Mouse (Mus musculus) right cerebral cortex, postnatal 25 days (tissue): Measurements from ENCODE around the gene Fgfr2.

Experiments used
- DNase-seq: peaks from one replicate; pipeline ENCODE4 v3.0.0; 2022

Gene Fgfr2

DNA sequence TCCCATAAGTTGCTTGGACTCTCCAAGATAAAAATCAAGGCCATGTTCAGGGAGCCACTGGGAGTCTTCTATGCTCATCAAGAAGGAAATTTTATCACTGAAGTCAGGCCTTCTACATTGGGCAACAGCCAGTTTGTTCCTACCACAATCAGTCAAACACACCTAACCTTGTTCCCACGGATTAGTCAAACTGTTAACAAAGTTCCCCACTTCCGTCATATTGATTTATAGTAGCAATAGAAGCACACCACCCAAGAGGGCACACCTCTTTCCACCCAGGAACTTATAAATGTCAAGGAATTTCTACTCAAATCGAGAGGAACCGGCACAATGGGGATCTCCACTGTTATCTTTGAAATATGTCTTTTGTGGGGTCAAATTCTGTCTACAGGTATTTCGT lies 2091.4 kb downstream of the Fgfr2 start, which contains the start of gene Dmbt1:
Gene Dmbt1, plus strand, starts transcription at position 299 of the 400 bp plus-strand sequence.
- DNase-seq: no peak

DNA sequence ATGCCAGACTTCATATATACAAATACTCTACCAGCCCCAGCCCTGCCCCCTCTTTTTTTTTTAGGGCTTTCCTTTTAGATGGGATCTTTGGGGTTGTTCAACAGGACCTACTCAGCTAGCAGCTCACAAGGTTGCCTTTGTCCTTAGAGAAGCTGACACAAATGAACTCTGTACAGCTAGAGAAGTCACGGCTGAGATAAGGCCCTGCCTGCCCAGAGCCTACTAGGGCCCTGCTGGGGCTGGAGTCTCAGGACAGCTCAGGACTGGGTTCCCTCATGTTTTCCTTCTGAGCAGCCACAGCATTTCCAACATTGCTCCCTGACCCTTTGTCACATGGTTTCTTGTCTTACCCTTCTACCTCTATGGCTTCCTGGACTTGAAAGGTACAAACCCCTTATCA lies 2095.6 kb downstream of the Fgfr2 start:
- no peak for DNase-seq

DNA sequence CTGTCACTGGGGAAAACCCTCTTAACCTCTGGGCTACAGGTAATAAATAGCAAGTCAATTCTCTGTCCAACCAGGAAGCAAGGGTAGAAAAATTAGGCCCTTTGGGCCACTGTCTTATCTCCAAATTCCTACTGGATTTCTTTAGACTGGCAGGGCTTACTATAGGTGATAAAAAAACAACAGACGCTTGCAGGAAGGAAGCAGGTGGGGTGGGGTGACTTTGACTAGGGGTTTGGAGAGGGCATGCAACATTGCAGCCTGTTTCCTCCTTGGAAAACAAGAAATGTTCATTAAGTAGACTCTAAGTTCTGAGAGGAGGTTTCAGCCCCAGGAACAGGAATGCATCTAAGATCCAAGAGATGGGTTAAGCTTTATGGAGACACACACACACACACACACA lies 2098.3 kb downstream of the Fgfr2 start:
- DNase-seq: no peak

DNA sequence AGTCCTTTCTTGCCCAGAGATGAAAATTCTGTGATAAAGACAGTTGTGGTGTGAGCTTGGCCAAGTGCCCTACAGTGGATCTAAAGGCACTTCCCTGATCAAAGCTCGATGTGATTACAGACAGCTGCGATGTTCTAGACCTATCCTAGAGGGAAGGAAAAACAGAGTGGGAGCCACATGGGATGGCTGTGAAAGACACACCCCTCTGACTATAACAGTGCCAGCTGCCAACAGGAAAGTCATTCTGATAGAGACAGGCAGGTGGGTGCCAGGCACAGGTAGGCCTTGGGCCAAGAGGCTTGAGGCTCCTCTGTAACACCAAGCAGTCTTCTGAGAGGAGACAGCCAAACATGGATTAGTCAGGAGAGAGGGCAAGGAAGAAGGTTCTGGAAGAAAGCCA lies 2104.0 kb downstream of the Fgfr2 start:
- no peak for DNase-seq

DNA sequence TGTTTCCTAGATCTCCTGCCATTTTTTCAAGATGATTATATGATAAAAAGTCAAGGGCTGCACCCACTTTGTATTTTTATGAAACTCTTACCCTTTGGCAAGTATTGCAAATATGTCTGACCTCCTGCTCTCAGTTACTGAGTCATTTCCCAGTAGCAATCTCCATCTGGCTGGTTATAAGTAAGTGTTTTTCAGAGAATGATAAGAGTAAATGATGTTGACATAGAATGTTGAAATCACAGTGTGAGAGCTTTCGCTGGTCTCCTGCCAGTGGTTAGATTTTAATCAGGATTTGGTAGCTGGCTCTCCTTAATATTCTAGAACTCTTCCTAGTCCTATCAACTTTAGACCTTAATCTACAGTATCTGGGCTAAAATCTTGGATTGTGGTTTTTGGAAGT lies 2111.2 kb downstream of the Fgfr2 start:
- no peak for DNase-seq

DNA sequence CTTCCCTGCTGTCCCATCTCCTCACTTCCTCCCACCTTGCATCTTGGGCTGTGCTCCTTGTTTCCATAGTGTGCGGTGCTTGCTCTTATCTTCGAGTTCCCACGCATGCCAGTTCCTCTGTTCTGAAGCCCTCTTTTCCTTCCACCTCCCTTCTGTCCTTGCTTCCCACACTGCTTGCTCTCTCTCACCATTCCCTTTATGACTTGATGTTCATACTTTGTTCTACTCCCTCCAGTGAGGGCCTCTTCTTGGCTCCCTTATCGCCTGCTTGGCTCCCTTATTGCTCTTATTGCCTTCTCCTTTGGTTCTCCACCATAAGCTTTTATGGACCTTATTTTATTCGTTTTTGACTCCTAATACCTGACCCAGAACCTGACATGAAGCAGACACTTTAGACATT lies 2114.0 kb downstream of the Fgfr2 start:
- DNase-seq: no peak

DNA sequence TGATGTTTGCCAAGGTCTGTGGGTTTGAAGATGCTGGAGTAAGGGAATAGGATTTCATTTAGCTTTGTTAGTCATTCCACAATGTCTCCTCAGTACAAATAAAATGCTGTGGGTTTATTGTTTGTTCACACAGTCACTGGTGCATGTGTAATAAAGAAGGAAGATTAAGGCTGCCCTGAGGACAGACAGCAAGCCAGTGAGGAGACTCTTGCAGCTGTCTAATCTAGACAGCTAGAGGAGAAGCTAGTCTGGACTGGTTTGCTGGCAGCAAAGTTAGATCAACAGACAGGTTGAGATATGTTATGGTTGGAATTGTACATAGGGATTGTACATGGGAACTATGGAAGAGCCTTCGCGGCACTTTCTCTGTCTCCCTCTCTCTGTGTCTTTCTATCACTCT lies 2115.9 kb downstream of the Fgfr2 start:
- no peak for DNase-seq

DNA sequence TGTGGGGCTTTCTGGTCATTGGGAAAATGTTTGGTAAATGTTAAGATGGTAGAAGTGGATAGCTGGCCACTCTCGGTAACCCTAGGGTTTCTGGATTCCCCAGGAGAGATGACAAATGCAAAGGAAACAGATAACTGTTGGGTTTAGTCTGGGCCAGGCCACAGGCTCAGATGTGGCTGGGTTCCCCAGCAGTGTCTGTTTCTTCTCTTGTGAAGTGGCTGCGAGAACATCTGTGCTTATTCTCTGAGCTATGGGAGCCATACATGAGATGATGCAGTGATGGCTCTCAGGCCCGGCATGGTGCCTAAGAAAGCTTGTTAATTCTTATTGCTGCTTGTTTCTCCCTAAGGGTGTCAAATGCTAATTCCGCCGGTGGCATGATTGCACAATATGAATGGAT lies 2119.1 kb downstream of the Fgfr2 start:
- no peak for DNase-seq

DNA sequence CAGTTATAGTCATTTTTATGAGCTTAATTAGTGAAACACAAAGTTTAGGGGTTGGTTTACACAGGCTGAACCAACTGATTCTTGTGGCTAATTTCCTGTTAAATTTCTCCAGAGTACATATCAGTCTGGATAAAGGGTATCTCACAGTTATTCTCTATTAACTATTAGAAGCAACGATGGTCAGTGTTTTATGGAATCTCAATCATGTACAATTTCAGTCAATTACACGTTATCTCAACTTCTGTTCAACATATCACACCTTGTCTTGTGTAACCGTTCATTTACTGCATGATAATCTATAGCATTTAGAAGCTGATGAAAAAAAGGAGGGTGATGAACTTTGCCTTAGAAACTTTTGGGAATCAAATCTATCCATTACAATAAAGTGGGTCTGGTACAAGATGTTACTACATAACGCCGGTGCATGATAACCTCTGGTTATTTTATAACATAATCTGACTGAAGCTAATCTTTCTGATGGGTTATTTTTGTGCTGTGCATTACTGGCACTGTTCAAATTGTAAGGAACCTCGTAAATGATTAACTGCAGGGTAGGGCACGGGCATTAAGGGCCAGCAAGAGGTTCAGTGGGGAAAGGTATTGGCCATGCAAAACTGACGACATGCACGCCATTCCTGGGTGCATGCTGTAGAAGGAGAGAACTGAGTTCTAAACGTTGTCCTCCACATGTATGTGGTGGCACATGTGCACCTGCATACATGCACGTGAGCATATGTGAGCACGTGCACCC lies 2121.0 kb downstream of the Fgfr2 start:
- DNase-seq: no peak

DNA sequence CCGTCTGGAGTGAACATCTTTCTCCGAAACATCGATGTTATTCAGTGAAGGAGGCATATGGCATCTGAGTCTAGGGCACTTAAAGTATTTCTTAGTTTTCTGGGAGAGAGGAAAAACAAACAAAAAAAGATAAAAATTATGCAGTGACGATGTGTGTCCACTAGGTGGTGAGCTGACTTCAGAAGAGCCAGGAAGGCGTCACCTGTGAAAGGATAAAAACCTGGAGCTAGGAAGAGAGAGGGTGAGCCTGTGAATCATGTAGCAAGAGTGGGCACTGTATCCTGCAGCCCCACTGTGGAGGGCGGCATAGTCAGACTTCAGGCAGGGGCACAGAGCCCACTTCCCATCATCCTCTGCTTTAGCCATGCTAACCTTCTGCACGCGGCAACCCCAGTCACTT lies 2129.2 kb downstream of the Fgfr2 start:
- no peak for DNase-seq

DNA sequence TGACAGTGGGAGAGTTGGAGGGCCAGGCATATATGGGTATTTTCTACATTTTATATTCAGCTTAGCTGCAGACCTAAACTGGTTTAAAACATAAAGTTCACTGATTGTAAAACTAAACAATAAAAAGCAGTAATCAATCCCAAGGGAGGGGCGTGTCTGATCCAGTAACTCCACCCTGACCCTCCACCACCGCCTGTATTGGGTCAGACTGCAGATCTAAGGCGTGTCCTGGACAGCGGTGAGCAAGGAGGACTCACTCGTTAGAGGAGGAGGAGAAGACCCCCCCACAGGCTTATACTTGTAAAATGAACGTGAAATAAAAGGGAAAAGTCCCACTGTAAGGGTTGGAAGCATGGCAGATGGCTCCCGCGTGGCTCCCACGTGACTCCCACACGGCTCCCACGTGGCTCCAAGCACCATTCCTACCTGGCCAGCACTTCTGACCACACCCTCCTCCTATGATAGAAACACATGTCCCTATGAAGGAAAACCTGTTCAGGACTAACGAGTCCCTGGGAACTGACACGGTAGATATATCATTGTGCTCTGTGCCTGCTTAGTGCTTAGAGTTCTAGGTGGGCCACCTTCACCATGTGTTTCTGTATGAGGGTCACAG lies 2131.9 kb downstream of the Fgfr2 start:
- DNase-seq: no peak

DNA sequence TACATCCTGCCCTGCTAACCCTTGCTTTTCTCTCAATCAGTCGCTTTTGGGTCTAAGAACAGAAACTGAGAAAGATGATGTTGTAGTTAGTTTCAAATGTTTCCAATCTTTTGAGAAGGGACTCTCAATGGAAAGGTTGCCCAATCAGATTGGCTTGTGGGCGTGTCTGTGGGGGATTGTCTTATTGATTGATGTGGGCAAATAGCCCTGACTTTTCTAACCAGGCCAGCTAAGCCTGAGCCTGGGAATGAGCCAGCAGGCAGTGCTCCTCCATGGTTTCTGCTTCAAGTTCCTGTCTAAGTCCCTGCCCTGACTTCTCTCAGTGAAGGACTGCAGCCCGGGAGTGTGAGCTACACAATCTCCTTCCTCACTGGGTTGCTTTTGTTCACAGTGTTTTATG lies 2133.8 kb downstream of the Fgfr2 start:
- no peak for DNase-seq

DNA sequence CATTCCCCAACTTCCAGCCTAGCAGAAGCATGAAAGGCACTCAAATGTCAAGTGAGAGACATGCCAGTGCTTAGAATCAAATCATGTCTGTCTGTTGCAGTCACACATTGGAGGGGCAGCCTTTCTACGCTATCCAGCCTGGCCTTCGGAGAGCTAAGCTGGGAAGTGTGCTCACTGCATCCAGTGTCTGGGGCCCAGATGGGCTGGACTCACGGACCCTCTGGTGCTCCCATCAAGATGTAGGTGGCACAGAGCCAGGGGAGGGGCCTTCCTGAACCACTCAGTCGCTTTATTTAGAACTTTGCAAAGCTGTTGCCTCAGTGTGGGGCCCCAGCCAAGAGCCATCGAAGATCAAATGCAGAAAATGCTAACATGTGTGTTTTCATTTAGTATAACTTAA lies 2135.0 kb downstream of the Fgfr2 start:
- no peak for DNase-seq

DNA sequence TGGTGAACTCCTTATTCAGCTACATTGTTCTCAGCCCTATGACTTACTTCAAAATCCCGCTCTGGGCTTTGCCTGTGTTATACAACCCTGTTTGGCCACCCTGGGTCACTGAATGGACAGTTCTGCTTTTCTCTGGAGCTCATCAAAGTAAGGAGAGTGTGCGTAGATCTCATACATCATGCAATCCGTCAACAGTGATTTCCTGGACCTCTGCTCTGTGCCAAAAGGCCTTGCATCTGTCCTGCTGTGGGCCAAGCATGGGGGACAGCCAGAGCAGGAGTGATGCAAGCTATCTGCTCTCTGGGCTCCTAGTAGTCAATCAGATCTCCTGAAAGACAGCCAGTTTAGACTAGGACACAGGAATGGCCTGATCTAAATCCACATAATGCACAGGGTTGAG lies 2137.4 kb downstream of the Fgfr2 start:
- no peak for DNase-seq

DNA sequence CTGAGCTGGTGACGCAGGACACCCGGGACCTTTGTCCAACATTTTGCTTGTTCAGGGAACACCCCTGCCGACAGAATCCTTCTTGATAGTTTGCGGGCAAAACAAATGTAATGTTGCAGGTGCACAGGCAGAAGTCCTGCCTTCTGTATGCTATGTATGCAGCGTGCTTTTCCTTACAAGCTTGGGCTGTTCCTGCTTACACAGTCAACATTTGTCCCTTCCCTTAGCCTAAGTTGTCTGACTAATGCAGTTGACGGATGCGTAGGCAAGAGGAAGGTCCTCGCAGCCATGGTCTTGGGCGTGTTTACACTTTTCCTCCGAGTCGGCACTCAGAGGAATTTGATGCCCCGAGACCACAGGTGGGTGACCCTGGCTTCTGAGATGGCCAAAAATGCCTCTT lies 2138.0 kb downstream of the Fgfr2 start:
- no peak for DNase-seq

DNA sequence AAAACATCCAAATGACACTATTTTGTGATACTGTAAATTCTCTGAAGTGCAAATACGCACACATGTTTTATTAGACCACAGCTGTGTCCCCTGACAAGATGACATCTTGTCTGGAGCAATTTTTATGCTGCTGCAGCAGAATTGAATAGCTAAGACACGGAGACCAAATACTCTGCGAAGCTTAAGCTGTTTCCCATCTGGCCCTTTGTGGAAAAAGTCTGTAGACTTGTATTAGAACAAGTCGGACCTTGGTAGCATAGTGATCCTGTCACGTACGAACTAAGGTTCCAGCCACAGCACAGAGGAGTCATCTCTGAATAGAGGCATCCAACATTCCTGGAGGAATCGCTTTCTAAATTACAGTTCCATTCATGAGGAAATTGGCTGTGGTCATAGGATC lies 2138.9 kb downstream of the Fgfr2 start:
- DNase-seq: no peak

DNA sequence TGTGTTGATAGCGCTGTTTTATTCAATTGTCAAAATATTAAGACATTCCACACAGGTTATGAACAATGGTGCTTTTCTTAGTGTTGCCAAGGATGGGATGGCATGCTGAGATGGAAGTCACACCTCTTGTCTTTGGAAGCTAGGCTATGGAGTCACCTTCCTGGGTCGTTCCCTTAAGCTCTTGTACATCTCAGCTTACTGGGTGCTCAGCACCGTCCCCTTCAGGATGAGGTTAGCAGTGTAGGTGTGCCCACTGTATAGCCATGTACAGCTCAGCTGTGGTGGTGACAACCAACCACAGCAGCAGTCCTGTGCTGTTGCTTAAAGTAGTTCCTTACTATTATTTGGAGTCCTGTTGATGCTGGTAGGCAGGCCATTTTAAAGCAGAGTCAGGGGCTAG lies 2140.3 kb downstream of the Fgfr2 start:
- DNase-seq: no peak

DNA sequence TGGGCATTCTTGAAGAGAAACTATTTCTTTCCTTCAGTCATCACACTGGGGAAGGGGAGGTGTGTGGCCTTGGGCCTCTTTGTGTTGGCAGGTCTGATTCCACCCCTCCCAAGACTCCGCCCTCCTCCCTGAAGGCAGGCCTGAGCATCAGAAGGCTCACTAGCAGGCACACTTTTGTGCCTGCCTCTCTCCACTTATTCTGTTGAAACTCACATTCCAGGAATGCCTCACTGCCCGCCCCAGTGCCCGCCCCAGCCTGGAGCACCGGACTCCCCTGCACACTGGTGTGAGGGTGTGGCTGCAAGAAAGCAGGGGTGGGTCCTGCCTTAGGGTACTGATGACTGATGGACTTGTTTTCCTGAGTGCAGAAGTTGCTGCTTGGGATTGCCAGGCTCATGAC lies 2140.8 kb downstream of the Fgfr2 start:
- DNase-seq: no peak

DNA sequence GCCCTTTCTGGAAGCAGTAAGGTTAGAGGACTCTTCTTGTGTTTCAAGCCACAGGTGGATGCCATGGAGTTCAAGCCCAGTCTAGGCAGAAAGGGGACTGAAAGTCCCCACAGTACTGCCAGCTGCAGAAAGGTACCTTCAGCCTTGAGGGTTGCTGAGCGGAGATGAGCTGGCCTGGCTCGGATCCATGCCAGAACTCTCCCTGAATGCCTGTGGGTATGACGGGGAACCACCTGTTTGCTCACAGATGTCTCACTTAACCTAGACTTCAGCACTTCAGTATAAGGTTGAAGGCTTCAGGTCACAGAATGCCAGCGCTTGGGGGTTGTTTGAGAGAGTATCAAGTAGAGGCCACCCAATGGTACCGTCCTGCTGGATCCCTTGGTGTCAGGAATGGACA lies 2143.0 kb downstream of the Fgfr2 start:
- no peak for DNase-seq

DNA sequence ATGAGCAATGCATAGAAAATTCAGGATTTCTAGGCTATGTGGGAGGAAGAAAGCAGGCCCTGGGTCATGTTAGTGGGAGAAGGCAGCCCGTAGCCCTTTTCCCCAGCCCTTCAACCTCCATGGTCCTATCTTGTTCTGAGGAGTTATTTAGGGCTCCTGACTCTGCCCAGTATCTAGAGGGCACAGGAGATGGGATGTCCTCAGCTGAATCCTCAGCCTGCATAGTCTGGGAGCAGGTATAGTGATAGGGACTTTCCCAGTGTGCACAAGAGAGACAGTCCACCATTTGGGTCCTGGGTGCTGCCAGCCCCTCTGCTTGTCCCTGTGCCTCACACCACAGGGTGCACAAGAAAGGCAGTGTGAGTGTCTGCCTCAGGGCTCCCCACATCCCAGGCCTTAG lies 2144.6 kb downstream of the Fgfr2 start:
- no peak for DNase-seq

DNA sequence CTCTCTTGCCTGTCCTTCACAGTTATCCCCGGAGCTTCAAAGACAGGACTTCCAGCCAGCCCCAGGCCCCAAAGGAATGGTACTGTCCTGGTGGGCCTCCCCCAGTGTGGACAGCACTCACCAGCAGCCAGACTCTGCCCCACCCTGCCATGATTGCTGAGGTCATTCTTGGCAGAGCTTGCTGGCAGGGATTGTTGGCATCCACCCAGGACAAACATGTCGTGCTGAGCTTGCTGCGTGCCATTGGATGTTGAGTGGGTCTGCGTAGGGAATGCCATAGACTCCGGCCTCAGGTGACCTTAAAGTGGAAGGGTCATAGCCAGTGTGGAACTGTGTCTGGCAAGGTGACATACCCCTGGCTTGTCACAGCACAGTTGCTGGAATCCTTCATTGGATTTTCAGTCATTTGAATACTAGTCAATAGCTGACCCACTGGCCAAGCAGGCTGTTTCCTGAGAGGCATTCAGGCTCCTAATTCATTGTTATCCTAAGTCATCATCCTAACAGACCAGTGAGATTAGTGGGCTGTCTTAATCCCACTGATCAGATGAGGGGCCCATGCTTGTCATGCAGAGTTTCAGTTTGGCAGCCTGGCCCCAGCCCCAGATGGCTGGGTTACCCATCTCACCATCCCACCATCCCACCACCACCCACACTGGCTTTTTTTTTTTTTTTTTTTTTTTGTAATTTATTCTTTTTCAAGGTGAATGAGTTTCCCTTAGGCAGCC lies 2145.2 kb downstream of the Fgfr2 start:
- no peak for DNase-seq

DNA sequence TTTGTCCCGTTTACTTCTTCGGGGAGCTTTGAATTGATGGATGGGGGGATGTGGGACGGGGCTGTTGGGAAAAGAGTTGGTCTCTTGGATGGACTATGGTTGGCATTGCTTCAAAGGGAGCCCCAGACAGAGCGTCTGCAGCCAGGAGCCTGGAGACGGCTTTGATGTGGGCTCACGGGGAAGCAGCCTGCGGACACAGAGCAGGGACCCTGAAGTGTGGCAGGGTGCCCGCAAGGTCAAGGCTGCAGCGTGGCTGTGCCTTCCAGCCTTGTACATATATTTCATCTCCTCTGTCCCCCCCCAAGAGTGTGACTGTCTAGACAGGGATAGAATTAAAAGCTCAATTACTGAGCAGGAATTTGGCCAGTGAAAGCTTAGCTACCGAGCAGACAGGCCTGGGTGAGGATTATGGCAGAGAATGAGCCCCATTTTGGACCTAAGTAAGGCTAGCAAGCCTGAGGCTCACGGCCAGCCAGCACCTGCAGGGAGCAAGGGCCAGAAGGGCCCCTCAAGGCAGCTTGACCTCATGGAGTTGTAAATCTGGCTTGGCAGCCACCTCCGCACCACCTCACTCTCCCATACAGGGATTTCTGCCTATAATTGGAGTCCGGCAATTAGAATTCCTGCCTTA lies 2146.7 kb downstream of the Fgfr2 start:
- no peak for DNase-seq

DNA sequence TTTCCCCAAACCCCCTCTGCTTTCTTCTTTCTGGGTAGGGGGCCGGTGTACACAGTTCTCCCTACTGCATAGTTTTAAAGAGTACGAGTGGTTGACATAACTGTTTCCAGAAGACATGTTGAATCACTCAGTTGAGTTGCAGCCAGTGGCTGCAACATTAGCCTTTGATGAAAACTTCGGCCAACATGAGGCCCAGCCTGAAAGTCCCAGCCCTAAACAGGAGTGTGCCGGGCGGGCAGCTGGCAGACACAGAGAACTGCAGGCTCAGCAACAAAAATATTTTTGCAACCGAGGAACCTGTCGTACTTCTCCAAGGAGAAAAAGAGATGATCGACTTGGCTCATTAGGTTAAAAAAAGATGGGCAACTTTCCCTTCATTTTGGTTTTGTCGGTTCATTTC lies 2150.4 kb downstream of the Fgfr2 start:
- DNase-seq: no peak

DNA sequence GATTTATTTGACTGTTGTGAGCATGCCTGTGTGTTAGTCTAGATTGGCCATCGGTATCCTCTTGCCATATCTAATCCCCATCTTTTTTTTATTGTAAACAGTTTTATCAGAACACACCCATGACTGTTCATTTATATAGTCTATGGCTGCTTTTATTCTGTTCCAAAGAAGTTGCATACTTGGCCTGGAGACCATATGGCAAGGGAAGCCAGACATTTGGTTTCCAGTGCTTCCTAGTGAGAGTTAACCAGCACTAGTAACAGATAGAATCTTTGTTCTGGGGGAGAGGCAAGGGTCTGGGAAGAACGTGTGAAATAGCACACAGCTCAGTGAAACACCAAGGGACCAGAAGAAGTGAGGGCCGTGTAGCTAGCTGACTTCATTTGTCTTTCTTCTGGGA lies 2153.6 kb downstream of the Fgfr2 start:
- no peak for DNase-seq
